Comparison of ENCODE assay signal across 8 mouse cellular contexts in genomic region chr12:106479067-106479877, GRCm38 (mm10).
DNase-seq lines count a peak whose midpoint lies in the region; ATAC-seq and TF ChIP-seq lines count a peak whose summit lies in the region.

No protein-coding gene starts in this region.

- TF ChIP-seq CTCF in thymus, adult 2 months (IDR thresholded peaks at IDR 0.05; ENCODE audit: borderline replicate concordance, control insufficient read depth, extremely low read depth, insufficient read depth, low read length, poor library complexity) = no peak

- H3K4me3 ChIP-seq in heart, embryonic 13.5 days = peak overlapping the region; percentile 36
- H3K4me3 ChIP-seq in hindbrain, embryonic 14.5 days (replicated peaks; ENCODE audit: low read length) = peak overlapping the region; percentile 17
- peak overlapping the region; percentile 22 for H3K4me3 ChIP-seq in midbrain, embryonic 12.5 days
- H3K4me3 ChIP-seq in thymus, adult 2 months (ENCODE audit: control insufficient read depth, insufficient read depth, low read length) = no peak overlapping the region

- H3K36me3 ChIP-seq in heart, embryonic 13.5 days = no peaks in the 10 kb centered on the region
- H3K36me3 ChIP-seq in hindbrain, embryonic 14.5 days (replicated peaks; ENCODE audit: control insufficient read depth, insufficient read depth) = no peaks in the 10 kb centered on the region
- no peaks in the 10 kb centered on the region for H3K36me3 ChIP-seq in midbrain, embryonic 12.5 days
- no peaks in the 10 kb centered on the region for H3K36me3 ChIP-seq in thymus, adult 2 months (ENCODE audit: control insufficient read depth, insufficient read depth, low read length)

- H3K27me3 ChIP-seq in heart, embryonic 13.5 days (replicated peaks) = peaks cover 87% of the 10 kb centered on the region
- H3K27me3 ChIP-seq in hindbrain, embryonic 14.5 days (ENCODE audit: control insufficient read depth, insufficient read depth, low read length) = peaks cover 17% of the 10 kb centered on the region
- peaks cover 38% of the 10 kb centered on the region for H3K27me3 ChIP-seq in midbrain, embryonic 12.5 days
- peaks cover 12% of the 10 kb centered on the region; the same call in 1 of the 2 replicates for H3K27me3 ChIP-seq in thymus, adult 2 months (ENCODE audit: control insufficient read depth, insufficient read depth, low read length)

- no peak for DNase-seq in heart, adult 18-20 months
- peak; percentile 63 for DNase-seq in embryo, embryonic 10.5 days (ENCODE audit: low spot score)
- DNase-seq in hindbrain, embryonic 14.5 days (ENCODE audit: low spot score) = peak; percentile 72
- no peak for DNase-seq in thymus, adult 2 months
- no peak for DNase-seq in kidney, adult 9 months

- no peak overlapping the region for H3K9ac ChIP-seq in heart, embryonic 13.5 days
- H3K9ac ChIP-seq in hindbrain, embryonic 14.5 days = peak overlapping the region; percentile 44
- H3K9ac ChIP-seq in midbrain, embryonic 12.5 days (replicated peaks) = no peak overlapping the region

- no peak for TF ChIP-seq POLR2A in thymus, adult 2 months (IDR thresholded peaks at IDR 0.05; ENCODE audit: control insufficient read depth, extremely low read depth, insufficient read depth, low read length, poor library complexity)

- H3K27ac ChIP-seq in heart, embryonic 13.5 days (replicated peaks) = no peak overlapping the region
- peak overlapping the region; percentile 73 for H3K27ac ChIP-seq in hindbrain, embryonic 14.5 days
- peak overlapping the region; percentile 65 for H3K27ac ChIP-seq in midbrain, embryonic 12.5 days (replicated peaks)
- no peak overlapping the region for H3K27ac ChIP-seq in thymus, adult 2 months (ENCODE audit: control insufficient read depth, insufficient read depth, low read length)

- ATAC-seq in heart, embryonic 13.5 days (ENCODE audit: extremely low read depth, insufficient number of reproducible peaks, low FRiP score, low TSS enrichment) = no peak
- no peak for ATAC-seq in hindbrain, embryonic 14.5 days (ENCODE audit: low FRiP score)
- no peak for ATAC-seq in midbrain, embryonic 12.5 days (ENCODE audit: low FRiP score, low read depth)
- no peak for ATAC-seq in erythroid progenitor cell, adult 5-6 weeks (replicated peaks; ENCODE audit: low FRiP score, poor library complexity, severe bottlenecking)

- peaks cover 23% of the 10 kb centered on the region for H3K4me1 ChIP-seq in heart, embryonic 13.5 days
- H3K4me1 ChIP-seq in hindbrain, embryonic 14.5 days (replicated peaks; ENCODE audit: control insufficient read depth, insufficient read depth, low read length) = peaks cover 46% of the 10 kb centered on the region
- H3K4me1 ChIP-seq in midbrain, embryonic 12.5 days = peaks cover 63% of the 10 kb centered on the region
- H3K4me1 ChIP-seq in thymus, adult 2 months (replicated peaks; ENCODE audit: control insufficient read depth, insufficient read depth, low read length) = peaks cover 9% of the 10 kb centered on the region

- 2% methylated on average over 24 of the region's 24 CpGs for WGBS in heart, embryonic 13.5 days
- 1% methylated on average over 24 of the region's 24 CpGs for whole genome bisulfite sequencing in hindbrain, embryonic 14.5 days
- under 1% methylated on average over 24 of the region's 24 CpGs for WGBS in midbrain, embryonic 12.5 days
- WGBS in thymus, adult 2 months = 5% methylated on average over 24 of the region's 24 CpGs

- H3K4me2 ChIP-seq in heart, embryonic 13.5 days = peak overlapping the region; percentile 58
- H3K4me2 ChIP-seq in hindbrain, embryonic 14.5 days (replicated peaks) = peak overlapping the region; percentile 53
- peak overlapping the region; percentile 56 for H3K4me2 ChIP-seq in midbrain, embryonic 12.5 days (replicated peaks)

- no peaks in the 10 kb centered on the region for H3K9me3 ChIP-seq in heart, embryonic 13.5 days
- H3K9me3 ChIP-seq in hindbrain, embryonic 14.5 days (ENCODE audit: control insufficient read depth, low read length) = no peaks in the 10 kb centered on the region
- H3K9me3 ChIP-seq in midbrain, embryonic 12.5 days = no peaks in the 10 kb centered on the region

Comparison
In these comparisons a context has a peak if more than half of its experiments do, and no peak if none do; other contexts are left out.
1. H3K27ac ChIP-seq: peak in hindbrain, embryonic 14.5 days (single experiment) and midbrain, embryonic 12.5 days (single experiment); none in heart, embryonic 13.5 days (single experiment) and thymus, adult 2 months (single experiment).
2. DNase-seq: peak in embryo, embryonic 10.5 days (single experiment) and hindbrain, embryonic 14.5 days (single experiment); none in heart, adult 18-20 months (0 of 2), thymus, adult 2 months (single experiment) and kidney, adult 9 months (single experiment).
3. Peak in every context shown above with its lines, with median percentiles within 50 percentile points of each other: H3K4me2 ChIP-seq.